Mouse (Mus musculus) R1 (cell line): ENCODE data around the gene Shisal1.

Experiments used
- DNase-seq: peaks from one replicate; pipeline ENCODE4 v3.0.0-alpha.2; 2018; ENCODE audit warnings: low read depth, low spot score

Gene Shisal1

DNA sequence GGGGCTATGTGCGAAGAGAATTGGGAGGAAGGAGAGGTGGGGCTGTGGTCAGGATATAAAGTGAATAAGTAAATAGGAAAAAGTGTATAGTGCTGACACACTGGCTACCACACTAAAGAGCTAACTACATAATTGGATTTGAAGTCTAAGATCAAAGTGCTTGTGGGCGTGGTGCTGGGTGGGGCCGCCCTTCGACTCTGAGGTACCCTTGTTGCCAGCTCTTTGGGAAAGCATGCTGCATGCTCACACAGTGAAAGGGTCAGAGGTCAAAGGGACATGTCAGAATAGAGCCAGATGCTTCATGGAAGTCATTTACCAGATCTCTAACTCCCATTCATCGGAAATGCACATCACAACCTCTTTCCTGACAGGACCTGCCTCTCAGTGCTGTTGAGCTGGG, 74.1 kb downstream of the Shisal1 start:
- peak; percentile 10 for DNase-seq

DNA sequence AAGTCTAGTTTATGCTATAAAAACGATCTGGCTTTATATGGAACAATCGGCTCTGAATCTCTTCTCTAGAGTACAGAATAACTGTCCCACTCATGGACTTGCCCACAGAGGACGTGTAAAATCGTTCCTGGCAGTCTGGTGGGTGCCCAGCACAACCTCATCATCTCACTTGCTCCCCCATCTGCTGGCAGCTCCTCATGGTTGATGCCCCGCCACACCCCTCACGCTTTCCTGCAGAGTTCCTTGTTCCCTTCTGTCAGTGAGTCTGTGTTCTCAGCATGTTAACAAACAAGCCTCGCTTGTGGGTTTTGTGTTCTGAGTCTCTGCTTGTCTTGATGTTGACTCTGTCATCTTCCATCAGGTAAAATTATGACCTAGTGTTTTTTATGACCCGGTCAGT, 79.5 kb downstream of the Shisal1 start:
- DNase-seq = no peak

DNA sequence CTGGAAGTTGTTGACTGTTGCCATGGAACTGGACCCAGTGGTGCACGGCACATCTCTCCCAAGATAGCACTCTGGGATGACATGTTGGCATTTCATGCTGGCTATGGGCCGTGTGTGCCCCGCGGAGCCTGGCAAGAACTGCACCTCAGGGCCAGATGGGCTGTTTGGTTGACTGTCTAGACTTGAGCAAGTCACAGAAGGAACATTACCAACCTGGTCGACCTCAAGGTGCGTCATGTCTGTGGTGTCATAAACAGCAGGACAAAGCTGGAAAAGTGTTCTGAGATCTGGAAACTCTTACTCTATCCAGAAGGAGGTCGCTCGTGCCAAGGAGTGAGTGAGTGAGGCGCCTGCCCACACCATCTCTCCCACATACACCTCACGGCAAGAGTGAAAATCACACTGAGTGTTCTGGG, 80.3 kb downstream of the Shisal1 start:
- DNase-seq = no peak

DNA sequence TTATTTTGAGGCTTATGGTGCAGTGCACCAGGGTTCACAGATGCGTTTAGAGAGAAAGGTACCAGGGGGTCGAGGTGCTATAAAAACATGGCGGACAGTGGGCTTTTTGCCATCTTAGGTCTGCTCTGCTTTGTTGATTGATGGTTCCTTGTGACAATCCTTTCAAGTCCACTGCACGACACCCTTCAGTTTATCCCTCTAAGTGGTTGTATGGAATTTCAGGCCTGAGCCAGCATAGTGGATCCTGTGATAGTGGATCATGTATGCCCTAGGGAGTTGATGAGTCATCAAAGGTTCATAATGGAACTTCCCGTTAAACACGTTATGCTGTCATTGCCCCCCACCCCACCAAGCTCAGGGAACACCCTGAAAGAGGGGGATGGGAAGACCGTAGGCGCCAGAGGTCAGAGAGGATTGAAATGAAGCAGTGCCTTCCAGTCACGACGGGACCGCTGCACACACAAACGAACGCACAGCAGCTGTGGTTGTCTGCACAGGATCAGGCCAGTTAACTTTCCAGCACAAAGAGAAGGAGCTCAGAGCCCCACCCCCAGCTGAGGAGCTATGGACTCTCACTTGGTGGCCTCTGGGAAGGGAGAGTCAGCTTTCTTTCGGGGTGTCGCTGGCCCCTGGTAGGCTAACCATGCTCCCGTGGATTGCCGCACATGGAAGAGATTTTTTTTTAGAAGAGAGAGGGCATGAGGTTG, 81.1 kb downstream of the Shisal1 start:
- DNase-seq = peak; percentile 16

DNA sequence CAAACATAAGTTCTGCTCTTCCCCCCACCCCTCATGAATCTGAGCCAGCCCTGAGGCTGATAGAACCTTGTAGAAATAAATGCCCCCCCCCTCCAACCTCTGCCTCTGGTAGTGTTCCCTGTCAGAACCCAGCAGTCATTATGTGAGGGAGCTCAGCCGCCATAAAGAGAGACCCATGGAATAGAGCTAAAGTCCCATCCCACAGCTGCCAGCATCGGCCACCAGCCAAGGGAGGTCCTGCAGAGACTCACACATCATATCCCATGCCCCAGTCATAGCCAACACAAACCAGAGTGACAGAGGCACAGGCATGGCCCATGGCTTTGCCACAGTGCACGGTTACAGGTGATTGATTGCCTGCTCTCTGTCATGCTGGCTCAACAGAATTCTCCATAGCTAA, 82.2 kb downstream of the Shisal1 start:
- no peak for DNase-seq

DNA sequence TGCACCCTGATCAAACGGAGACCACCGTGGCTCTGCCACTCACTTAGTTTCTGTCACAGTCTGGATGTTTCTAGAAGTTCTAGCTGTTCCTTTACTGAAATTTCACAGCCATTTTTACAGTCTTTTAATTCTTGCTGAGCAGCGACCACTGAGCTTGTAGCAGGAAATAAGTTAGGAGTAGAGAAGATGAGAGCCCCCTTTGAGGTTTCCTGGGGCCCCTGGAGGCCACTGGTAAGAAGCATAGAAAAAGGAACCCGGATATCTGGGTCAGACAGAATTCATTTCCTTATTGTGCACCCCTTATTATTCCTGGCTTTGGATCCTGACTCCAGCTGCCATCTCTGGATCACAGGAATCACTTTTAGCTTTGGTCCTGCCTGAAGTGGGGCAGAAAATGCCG, 91.8 kb downstream of the Shisal1 start:
- DNase-seq = no peak

DNA sequence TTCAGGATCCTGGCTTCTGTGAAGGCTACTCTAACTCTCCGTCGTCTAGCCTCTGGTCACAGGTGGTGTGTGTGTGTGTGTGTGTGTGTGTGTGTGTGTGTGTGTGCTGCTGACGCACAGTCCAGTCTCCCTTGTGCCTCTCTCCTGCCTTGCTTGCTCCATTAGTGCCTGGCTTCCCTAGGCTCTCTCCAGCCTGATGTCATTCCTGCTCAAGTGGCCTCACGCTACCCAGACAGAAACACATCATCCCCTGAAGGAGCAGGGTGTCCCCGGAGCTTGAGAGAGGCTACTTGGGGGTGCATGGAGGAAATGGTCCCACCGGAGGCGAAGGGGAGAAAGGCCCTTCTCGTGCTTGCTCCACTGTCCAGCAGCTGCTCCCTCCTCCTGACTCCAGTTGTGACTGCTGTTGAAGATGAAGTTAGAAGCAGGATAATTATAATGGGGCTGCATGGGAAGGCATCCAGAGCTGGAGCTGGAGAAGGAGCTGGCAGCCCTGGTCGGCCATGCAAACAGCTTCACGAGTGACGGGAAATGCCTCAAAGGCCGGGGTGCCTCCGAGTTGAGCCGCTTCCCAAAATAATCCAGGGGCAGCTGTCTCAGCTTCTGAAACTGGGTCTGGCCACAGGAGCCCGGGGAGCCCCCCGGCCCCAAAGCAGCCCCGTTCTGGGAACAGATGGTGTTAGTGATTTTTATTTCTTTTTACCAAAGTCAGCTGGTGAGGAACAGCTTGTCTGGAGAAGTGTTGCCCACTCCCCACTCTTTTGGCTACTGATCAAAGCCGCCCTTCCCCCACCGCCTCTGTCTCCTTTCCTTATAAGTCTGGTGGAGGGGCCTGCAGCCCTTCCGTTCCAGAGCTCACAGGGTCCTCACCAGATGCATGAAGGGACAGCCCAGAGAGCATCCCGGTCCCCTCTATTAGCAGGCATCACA, 94.7 kb downstream of the Shisal1 start:
- no peak for DNase-seq

DNA sequence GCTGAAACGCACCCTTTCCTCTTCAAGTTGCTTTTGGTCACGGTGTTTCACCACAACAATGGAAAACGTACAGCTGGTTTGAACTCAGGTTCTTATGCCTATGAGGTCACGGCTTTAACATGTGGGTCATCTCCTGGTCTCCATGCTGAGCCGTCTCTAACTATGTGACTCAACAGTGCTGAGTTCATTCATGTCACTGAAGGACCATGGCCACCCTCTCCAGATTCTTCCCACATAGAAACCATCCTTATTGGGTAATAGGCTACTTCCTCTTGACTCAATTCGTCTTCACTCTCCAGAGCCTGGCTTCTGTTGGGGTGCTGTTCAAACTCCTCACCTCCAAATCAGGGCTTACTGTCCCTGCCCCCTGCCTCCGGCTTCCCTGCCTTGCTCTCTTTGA, 95.6 kb downstream of the Shisal1 start:
- no peak for DNase-seq

DNA sequence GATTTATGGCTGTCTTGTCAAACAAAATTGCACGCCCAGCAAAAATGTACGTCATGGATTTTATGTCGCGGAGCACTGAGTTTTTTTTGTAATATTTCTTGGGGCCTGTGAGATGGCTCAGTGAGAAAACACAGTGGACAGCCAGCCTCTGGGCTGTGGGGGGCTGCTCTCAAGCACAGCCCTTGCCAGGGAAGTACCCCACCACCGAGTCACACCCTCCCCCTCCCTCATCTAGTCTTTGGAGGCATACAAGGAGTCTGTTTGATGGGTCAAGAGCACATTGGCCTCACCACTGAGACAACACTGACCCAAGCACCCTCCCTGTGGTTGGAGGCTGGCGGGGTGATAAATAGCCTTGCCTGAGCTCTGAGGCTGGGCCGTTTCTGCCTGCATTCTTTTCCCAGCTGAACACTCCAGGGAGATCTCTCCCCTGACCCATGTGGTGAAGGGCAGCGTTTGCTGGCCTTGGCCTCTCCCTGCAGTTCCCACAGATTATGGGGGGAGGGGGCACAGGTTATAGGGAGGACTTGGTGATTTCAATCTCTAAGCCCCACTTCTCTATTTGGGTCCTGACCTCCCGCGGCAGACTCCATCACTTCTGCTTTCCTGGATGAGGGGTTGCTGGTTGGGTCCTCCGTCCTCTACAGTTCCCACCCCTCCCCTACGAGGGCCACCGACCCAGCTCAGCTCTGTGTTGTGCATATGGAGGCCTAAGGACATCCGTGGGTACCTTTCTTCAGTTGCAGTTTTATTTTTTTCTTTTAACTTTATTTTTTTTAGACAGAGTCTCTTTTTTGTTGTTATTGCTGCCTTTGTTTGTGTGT, 96.8 kb downstream of the Shisal1 start:
- no peak for DNase-seq

DNA sequence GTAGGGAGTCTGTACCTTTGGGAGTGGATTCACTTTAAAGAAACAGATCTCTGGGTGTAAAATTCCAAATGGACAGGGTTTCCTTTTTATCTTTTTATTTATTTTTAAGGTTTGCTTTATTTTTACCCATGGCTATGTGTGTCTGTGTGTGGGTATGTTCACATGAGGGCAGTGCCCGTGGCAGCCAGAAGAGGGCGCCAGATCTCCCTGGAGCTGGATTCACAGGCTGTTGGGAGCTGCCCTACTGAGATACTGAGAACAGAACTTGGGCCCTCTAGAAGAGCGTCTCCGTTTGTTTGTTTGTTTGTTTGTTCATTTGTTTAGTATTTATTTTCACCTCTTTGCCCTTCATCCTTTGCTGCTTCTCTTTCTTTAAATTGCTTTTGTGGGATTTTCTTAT, 98.1 kb downstream of the Shisal1 start:
- peak; percentile 54 for DNase-seq

DNA sequence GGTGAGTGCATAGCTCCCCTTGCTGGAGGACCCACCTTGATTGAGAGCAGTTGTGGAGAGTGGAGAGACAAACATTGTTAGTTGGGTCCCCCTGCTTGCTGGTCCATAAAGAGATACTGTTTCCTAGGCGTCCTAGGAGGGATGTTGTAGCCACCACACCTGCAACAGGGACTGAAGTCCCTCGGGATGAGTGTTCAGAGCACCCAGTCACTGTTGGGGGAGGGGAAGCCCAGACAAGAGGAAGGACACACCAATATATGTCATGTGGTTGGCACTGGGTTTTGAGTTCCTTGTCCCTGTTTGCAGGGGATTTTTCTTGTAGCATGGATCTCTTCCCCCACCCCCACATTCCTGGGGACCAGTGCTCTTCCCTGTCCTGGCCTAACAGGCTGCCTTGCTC, 106.0 kb downstream of the Shisal1 start:
- no peak for DNase-seq

DNA sequence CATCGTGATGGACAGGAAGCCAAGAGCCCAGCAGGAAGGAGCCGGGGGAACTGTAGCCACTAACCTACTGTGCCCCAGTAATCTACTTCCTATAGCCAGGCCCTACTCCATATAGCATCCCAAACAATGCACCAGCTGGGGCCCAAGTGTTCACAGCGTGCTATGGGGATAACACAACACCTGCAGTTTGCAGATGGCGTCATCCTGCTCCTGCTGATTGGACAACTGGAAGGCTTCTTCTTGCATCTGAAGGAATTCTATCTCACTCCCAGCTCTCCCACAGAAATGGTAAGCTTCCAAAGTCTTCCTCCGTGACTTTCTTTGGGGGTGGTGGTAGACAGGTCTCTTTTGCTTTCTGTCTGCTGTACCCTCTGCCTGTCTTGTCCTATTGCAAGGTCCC, 109.3 kb downstream of the Shisal1 start:
- no peak for DNase-seq

DNA sequence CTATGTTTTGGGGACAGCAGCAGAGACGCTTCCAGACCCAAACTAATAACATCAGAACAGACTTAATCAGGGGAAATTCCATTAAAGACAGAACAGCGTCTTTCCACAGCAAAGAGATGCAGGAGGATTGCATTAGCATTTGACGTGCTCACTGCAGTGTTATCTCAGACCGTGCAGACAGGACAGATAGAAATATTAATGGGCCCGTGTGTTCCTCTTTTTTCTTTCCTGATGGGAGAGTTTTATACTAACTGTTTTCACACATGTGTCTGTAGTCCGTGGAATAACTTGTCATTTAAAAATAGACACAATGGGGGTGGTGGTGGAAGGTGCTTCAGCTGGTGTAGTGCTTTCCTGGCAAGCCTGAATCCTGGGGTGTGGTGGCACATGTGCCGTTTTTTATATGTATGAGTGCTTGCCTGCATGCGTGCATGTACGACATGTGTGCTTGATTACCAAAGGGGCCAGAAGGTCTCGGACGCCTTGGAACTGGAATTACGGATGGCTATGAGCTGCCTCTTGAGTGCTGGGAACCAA, 110.5 kb downstream of the Shisal1 start:
- DNase-seq = no peak

DNA sequence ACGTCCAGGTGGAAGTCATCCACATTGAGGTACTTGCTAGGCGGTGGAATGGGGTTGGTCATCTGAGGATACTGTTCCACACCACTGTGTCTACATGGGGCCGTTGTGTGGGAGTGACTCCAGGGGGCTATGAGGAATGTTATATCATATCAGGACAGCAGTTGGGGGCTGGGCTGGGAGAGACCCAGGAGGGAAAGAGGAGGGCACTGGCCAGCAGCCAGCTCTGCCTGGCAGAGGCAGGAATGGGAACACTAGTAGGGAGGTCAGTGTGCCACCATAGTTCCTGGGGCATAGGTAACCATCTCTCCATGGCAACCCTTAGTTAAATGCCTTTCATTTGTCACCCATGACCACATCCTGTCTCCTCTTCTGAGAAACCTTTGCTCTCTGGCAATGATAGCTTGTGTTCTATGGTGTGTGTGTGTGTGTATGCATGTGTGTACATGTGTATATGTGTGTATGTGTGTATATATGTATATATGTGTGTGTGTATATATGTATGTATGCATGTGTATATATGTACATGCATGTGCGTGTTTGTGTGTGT, 115.8 kb downstream of the Shisal1 start:
- DNase-seq = no peak

DNA sequence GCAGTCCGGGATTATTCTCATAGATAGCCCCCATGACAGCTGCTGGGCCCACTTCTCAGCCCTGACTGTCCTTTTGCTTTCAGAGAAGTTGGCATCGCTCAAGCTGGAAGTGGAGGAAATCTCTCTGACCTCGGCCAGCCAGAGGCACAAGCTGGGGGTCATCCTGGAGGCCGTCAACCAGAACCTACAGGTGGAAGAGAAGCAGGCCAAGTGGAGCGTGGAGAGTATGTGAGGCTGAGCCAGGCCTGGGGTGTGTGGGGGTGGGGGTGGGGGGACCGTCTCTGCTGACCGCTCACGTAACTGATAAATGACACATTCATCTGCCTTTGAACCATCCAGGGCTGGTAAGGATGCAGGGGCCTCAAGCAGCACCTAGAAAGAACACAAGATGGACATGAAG, 117.0 kb downstream of the Shisal1 start:
- no peak for DNase-seq
